Mouse (Mus musculus) B cell, adult 2 months (primary cell): Measurements from ENCODE around the gene Gtsf2.
"Not testable (repeated sequence)": the region's sequence is repeated elsewhere in the genome, so short reads cannot be mapped to it uniquely, and the experiment has no call there.

ENCODE experiments used
- DNase-seq, 2 experiments: peaks; one replicate each; pipeline ENCODE4 v3.0.0; 2022

The Gtsf2 gene

GRCm38 (mm10) chr15:103448369-103448768 lies at the start of gene Gtsf2:
Gtsf2 (minus strand) TSS chr15:103448469.
- no peak for DNase-seq

DNA sequence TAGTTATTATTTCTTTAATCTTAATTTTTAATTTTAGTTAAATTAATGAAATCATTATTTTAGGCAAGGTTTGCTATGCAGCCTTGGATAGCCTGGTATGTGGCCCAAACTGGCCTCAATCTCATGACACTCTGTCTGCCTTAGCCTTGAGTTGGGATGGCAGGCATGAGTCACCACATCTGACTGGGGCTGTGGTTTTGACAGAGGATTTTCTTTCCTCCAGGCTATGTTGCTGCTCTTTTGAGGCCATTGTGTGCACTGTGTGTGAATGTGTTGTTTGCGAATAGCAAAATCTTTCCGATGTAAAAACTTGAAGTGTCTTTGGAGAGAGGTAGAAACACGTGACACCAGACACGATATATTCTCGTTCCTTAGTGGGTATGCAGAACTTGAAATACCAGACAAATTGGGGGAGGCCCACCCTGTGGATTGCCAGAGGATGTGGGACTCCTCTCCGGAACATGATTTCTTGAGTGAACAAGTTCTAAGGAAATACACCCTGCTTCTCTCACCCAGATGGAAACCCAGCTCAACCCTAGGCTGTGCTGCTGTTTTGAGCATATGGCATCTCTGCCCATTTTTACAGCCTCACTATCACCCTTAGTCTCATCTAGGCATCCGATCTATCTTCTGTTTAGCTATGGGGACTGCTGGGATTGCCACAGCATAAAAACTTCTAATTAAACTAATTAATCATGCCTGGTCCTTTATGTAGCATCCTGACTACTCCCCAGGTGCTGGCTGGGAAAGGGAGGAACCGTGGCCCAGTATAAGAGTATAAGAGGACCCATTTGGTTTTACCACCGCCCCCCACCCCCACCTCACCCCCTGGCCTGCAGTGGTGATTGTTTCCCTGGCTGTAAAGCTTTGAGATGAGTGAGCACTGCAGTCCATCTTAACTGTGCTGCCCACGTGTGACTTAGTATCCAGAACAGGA lies 48.2 kb upstream of the Gtsf2 start:
- DNase-seq, result no peak

DNA sequence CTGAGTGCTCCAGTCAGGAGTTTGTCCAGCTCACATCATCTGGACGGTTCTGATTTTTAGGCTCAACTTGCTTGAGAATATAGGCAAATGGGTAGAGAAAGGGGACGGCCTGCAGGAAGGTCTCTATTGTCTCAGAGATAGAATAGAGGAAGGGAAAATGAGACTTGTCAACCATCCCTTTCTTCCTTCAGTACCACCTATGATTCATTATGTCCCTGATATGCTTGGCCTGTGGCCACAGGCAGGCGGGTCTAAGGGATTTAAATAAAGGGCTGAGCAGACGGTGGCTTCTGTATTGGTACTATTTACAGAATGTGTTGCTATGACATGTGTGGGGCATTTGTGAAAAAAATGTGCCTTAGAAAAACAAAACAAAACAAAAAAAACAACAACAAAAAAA lies 40.1 kb upstream of the Gtsf2 start:
- DNase-seq, result no peak

DNA sequence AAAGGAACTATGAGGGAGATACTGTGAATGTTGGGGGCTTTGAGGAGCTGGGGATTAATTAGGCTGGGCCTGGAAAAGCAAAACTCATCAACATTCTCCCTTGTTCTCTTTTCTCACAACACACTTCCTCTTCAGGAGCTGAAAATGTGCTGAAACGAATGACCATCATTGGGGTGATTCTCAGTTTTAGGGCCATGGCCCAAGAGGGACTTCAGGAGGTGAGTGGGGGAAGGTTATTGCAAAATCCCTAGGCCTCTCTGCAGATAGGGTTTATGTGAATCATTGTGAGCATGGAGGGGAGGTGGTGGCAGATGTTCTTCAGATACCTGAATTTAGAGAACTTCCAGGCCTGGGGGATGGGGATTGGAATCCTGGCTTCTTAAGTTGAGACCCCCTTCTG lies 38.4 kb upstream of the Gtsf2 start:
- DNase-seq, result no peak

DNA sequence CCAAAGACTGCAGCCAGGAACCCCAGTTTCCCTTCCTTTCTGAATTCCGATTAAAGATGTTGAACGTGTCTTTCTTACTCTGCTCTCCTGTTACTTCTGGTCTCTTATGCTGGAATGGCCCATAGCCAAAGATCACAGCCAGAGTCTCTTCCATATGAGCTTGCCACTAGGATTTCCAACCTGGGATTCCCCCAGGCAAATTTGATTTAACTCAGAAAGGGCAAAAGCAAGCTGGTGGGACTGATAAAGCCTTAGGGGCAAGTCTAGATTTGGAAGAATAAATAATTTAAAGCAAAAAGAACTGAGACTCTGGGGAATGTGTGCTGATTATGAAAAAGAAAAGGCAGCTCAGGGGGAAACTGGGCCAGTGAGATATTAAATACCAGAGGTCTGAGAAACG lies 36.8 kb upstream of the Gtsf2 start:
- no peak for DNase-seq

DNA sequence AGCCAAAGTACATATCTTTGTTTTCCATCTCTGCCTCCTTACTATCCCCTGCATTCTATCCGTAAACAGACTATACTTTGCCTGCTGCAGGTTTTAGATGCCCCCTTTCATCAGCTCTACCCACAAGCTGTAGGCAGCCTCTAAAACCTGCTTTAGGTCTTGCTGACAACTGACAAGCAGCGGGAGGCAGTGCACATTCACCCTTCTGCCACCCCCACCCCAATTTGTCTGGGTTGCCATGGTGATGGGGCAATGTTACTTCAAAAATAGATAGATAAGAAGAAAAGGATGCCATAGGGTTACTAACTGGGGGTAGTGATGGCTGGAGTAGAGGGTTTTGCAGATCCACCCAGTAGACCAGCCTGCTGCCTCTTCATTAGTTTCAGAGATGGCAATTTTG lies 36.2 kb upstream of the Gtsf2 start:
- DNase-seq, result no peak

DNA sequence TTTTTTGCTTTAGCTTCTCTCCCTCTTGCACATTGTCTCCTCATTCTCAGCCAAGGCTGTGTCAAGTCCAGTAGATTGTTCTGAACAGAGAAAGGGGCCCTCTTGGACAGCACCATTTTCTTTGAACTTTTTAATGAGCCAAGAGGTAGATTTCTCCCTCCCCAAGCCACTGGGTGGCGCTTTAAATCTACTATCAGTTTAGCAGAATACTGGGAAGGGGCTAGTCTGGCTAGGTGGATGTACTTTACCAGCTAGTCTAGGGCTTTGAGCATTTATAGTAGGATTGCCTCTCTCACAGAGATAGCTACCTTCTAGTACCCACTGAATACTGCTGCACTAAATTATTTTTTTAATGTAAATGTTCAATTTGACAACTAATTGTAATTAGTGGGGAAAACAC lies 34.2 kb upstream of the Gtsf2 start:
- no peak for DNase-seq

GRCm38 (mm10) chr15:103480129-103480528 lies 31.9 kb upstream of the Gtsf2 start:
- no peak for DNase-seq

DNA sequence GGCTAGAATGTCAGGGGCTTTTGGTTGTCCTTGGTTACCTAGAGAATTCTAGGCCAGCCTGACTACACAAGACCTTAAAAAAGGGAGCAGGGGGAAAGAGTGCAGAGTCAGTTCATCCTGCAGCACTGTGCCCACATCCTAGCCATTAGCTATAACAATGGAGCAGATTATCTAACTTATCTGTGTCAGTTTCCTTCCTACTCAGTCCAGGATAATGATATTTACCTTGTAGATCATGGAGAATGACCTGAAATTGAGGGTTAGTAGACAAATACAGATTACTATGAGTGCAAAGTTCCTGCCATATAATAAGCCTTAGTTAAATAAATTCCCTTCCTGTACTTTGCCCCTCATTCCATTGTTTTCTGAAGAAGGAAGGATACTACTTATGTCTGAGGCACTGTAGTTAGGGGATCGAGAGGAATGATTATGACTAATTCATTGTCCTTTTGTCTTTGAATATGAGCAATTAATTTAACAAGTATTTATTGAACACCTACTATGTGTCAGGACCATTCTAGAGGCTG lies 30.9 kb upstream of the Gtsf2 start:
- no peak for DNase-seq

DNA sequence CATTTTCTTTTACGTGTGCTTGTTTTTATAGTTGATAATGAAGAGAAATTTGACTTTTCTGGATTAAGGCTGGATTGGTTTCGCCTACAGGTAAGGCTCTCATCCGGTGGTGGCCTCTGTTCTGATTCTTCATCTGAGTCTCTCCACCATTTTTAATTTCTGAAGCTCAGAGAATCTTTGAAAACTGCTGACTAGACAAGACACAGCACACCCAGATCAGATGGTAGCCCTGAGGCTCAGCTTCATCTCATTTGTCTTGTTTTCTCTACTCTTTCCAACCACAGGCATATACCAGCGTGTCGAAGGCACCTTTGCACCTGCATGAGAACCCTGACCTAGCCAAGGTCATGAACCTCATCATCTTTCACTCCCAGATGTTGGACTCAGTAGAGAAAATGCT lies 25.5 kb upstream of the Gtsf2 start:
- no peak for DNase-seq

DNA sequence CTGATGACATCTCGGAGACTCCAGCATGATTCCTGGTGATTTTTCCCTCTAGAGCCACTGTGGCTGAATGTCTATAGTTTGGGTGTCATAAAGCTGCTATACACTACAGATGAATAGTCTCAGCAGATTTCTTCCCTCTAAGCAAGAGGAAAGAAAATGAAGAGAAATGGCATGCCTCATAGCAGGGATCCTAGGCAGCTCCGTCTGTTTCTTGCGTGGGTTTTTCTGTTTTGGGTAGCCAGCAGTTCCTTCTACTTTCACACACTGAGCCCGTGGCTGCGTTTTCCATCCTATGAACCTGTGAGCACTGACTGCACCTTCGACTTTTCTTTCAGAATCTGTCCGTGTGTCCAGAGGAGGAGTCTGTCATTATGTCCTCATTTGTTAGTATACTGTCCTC lies 24.9 kb upstream of the Gtsf2 start:
- no peak for DNase-seq

DNA sequence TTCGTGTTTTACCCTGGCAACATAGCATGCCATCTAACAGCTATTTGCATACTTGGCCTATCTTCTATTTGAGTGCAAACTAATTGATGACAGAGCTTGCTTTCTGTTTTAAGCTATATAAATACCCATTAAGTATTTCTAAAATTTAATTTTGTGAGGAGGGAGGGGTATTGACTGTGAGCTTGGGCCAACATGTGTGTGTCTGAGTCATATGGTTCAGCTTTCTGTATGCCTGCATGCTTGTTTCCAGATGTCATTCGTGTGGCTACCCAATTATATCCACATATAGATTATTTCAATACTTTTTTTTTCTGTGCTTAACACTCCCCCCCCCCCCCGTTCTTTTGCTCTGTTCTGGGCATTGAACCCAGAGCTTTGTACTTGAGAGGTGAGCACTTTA lies 24.0 kb upstream of the Gtsf2 start:
- no peak for DNase-seq

GRCm38 (mm10) chr15:103471488-103472194 lies 23.4 kb upstream of the Gtsf2 start:
- no peak for DNase-seq

GRCm38 (mm10) chr15:103462539-103463261 lies 14.4 kb upstream of the Gtsf2 start:
- no peak for DNase-seq

- peak; percentile 28 to 33 for DNase-seq
Observed at GRCm38 (mm10) chr15:103454449-103454848, 6.2 kb upstream of the Gtsf2 start.

DNA sequence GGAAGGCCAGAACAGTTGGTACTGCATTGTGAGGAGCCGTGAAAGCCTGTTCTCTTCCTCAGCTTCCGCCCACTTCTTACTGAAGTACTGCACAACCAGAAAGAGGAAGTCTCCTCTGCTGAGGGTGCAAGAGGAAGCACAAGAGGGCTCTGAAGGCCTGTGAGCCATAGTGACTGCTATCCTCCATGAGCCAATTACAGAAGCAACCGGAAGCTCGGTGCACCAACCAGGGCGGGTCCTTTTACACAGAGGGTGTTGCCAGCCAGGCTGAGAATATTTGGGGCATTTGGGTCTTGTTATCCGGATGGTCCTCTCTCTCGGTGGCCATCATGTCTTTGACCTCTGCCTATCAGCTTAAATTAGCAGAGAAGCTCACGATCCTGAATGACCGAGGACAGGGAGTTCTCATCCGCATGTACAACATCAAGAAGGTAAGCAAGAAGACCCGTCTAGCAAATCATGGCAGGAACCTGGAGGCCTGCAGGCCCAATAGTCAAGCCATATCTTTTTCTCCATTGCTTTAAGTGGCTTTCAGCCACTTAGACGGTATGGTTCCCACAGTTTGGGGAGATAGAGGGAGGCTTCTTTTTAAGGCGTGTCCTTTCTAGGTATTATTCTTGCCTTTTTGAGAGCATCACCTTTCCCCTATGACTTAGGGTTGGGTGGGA lies 5.4 kb upstream of the Gtsf2 start, which contains the start of gene Nckap1l:
Nckap1l (plus strand) TSS at position 244 of the 668 bp plus-strand sequence.
- peak; percentile 85 to 89 for DNase-seq

GRCm38 (mm10) chr15:103445966-103446365 lies 2.3 kb downstream of the Gtsf2 start:
- DNase-seq, result not testable (repeated sequence)

DNA sequence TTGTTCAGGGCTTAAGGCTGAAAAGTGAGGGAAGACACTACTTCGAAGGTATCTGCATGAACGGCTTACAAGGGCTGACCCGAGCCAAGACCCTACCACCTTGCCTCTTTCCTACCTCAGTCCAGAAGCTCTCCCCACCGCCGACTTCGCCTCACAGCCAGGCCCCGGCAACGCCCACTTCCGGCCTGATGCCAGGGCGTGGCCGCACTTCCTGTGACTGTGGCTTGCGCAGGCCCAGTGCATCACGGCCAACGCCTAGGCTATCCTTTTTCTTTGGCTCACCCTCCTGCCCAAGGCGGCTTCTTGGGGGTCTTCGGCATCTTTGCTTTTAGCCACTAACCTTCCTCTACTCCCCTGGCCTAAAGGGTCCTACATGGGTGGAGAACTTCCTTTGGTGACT lies 18.0 kb downstream of the Gtsf2 start, which contains the start of gene Gtsf1:
Gtsf1 (minus strand) TSS at position 230 of the 400 bp plus-strand sequence.
- DNase-seq, result peak in 1 of 2 experiments; percentile 2

DNA sequence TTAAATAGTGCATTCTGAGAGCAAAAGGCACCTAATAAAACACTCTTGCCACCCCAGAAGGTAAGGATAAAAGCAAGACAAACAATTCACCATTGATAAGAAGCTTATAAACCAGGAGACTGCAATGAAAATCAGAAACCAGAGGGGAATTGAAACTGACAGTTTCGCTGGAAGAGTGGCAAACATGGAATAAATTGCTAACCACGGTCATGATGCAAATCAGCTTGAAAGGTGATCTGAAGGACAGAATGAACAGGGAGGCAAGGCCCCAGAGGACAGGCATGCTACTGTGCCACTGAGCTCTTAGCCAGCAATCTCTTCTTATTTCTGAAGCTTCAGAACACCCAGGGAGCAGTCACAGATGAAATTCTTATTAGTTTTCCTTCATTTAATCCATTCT lies 21.3 kb downstream of the Gtsf2 start:
- DNase-seq, result no peak

GRCm38 (mm10) chr15:103405586-103405985 lies 42.7 kb downstream of the Gtsf2 start:
- not testable (repeated sequence) for DNase-seq

DNA sequence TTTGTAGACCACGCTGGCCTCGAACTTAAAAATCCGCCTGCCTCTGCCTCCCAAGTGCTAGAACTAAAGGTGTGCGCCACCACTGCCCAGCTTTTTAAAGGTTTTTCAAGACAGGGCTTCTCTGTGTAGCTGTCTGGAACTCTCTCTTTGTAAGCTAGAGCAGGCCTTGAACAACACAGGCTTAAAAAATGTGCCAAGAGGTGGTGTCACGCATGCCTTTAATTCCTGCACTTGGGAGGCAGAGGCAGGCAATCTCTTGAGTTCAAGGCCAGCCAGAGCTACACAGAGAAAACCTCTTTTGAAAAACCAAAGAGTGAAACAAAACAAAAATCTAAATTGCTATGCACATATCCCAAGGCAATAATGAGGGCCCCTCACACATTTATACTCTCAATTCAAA lies 46.9 kb downstream of the Gtsf2 start:
- DNase-seq, result no peak

DNA sequence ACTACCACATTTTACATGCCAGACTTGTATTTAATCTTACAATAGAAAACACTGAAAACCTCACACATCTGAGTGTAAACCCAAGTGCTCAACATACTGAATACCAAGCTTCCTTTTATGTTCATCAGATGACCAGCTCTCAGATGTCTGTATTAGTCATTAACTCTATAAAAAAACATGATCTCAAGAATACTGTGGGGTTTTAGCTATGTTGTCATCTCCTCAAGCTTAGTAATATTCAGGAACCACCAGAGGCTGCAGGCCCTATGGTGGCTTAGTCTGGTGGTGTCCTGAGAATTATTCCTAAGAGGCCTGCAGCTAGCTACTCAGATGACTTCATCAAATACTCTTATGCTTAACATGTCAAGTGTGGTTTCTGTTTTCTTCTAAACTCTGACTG lies 54.7 kb downstream of the Gtsf2 start:
- DNase-seq, result no peak
